Mouse (Mus musculus) layer of hippocampus, postnatal 36 days (tissue): Measurements from ENCODE around the gene Ckap2l. TPM values are rescaled to one million over a fixed set of nuclear protein-coding genes. Genes with fewer than 3 reads are reported as not detected.

Source experiments
- DNase-seq, 2 experiments: peaks; one replicate each; pipeline ENCODE4 v3.0.0; 2022
- total RNA-seq, 2 experiments: library from RNA; stranded (reverse); gene quantifications; 2 replicates each; pipeline ENCODE4 v1.2.3; 2021

Ckap2l gene
- total RNA-seq, 2 experiments from 2014 or later = 0.43 to 0.52 TPM

DNA sequence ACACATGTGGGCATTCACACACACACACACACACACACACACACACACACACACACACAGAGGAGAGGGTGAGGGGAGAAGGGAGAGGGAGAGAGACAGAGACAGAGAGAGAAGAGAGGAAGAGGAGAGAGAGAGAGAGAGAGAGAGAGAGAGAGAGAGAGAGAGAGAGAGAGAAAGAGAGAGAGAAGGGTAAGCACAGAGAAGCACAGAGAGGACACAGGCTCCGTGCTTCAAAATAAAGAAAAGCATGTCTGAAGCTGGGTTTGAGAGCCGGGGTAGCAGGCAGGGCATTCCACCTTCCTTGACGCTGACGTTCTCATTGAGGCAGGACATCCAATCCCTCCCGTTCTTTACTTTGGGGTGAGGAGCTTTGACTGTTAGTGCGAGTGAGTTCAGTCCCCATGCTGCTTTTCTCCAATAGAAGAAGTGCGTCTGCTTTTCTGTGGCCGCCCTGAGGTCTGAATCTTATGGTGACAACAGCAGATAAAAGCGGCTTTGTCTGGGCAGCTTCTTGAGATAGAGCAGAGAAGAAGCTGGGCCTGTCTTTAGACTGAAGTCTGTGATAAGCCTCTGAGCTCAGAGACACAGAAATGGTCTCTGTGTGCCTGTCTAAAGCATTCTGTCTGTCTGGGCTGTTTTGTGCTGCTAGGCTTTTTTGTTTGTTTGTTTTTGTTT lies 63.1 kb downstream of the Ckap2l start:
- DNase-seq = no peak

DNA sequence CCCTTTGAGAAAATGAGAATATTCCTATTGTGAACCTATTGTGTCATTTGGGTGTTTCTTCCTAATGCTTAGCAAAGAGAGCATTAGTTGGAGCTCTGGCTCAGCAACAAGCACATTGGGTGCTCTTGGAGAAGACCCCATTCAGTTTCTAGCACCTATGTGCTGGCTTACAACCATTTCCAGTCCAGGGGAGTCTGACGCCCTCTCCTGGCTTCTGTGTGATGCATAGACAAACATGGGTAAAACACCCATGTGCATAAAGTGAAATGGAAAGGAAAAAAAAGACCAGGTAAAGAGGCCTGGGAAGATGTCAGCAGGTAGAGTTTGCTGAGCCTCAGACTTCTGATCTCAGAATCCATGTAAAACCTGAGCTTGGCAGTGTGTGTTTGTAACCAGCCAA lies 63.8 kb downstream of the Ckap2l start:
- DNase-seq = no peak

DNA sequence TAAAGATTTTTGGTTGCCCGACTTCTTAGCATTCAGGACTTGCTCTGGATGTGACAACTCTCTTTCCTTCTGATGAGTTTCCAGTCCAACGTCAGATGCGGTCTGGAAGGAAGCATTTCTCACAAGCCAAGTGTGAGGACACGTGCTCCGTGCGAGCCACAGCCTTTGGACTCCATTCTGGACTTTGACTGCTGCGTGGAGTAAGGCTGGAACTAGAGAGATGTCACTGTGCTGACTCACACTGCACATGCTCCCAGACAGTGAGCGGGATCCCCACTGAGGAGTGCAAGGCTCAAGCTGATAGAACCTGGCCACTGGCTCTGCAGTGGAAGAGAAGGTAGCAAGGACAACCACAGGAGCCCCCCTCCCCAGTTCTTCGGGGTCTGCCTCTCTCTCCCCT lies 64.5 kb downstream of the Ckap2l start:
- DNase-seq = no peak

DNA sequence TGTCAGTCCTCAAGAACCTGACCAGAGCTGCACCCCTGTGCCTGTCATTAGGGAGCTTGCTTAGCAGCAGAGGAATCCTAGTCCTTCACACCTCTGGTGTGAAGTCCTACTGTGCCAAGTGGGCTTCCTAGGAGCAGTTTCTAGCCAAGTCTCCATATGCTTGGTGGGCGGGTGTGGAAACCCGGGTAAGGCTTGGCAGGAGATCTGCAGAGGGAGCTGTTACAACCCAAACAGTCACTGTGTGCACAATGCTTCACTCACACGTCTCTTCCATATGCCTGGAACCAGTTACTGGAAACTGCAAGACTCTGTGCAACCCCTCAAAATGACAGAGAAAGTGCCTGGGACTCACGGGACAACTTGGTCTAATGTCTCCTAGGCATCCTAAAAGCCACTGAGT lies 65.0 kb downstream of the Ckap2l start:
- peak; percentile 79 to 82 for DNase-seq

DNA sequence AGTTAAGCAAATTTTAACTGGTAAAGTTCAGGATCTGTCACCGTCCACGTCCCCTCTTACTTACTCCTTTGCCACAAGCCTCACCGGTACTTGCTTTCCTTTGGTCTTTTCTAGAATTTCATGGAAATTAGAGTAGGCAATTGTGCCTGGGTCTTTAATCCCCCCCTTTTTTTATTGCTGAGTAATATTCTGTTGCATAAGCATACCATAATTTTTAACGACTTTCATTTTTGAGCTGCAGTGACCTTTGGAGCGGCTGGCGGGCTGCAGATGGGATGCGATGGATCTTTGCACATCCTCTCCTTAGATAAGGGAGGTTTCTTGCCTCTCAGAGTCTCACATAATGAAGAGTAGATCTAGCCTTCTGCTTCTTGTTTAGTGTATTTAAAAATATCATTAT lies 67.7 kb downstream of the Ckap2l start:
- no peak for DNase-seq

DNA sequence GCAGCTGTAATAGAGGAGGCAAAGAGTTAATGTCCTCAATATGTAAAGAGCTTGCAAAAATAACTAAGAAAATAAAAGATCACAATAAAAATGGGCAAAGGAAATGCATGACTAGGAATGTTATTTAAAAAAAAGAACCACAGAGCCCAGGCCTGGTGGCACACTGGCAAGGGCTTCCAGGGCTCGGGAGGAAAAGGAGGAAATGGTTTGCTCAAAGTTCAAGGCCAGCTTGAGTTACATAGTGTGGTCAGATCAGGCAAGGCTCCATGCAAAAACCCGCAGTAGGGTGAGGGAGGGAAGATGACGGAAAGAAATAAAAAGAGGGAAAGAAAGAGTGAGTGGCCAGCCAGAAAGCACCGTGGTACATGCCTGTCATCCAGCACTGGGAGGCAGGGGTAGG lies 68.4 kb downstream of the Ckap2l start:
- DNase-seq = no peak

DNA sequence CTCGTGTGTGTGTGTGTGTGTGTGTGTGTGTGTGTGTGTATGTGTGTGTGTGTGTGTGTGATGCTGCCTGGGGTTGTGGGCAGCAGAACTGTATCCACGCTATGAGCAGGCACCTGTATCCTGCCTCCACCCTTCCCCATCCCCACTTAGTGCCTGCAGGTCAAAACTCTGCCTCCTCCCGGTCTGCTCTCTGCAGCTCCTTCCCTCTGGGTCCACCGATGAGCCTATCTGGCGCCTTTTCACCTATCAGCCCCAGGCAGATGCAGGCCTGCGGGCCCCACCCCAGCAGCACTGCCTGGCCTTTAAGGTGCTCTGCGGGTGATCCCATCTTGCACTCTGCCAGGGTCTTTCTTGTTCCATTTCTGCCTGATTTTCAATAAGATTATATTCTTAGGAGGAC lies 69.3 kb downstream of the Ckap2l start:
- no peak for DNase-seq

DNA sequence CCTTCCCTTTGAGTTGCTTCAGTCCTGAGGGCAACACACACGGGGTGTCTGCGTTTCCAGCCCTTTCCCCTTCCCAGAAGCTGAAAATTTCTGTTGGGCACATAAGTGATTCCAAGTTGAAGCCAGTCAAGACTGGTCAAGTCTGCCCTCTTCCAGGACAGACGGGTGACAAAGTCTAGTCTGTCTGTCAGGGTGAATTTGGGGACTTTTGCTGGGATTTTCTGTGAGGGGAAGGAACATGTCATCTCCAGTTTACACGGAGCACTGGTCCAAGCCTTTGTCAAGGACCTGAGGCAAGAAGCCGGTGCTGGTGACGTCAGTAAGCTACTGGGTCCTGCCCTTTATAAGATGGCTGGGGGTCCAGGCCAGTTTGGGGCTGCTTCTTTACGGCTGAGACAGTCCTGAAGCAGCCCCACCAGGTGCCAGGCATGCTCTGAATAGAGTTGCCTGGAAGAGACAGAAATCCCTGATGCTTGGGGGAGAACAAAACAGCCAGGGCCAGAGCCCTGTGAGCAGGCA lies 69.9 kb downstream of the Ckap2l start:
- no peak for DNase-seq

DNA sequence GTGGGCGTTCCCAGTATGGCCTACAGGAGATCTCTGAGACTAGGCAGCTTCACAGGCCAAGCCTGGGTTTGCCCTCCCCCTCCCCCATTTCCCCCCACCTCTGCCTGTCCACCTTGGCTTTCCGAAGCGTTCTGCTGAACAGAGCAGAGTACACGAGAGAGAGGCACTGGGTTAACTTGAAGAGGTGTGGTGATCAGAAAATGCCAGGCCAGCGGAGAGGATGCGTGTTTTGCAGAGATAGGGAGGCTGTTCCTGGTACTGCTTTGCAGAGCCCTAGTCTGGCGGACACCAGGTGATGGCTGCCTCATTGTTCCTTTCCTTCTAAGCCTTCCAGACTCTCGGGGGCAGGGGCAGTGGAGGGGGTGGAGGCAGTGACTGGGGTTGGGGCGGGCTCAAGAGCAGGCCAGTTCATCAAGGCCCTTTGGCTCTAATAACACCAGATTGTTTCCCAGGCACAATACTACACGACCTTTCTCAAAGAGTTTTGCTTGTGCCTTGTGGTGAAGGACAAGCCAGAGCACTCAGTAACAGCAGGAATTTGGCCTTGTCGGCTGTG lies 70.6 kb downstream of the Ckap2l start:
- no peak for DNase-seq

DNA sequence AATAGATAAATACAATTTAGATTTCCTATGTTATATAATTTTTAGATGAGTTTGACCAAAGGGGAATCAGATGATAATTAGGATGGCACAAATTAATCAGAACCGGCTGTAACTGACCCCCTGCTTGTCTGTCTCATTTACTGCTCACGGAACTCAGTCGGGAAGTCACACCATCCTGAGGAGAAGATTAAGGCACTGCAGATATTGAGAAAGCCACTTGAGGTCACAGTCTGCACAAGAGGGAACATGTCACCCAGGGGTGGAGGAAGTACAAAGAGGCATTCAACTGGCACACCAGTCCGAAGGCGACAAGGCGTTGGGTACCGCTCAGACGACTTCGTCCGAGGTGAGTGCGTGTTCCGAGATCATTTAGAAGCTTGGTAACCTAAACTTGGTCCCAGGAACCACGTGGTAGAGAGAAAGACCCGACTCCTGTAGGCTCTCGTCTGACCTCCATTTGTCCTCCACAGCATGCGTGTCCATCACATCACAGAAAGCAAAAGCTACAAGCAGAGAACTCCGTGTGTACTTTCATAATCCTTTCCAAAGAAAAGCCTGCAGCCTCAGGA lies 71.7 kb downstream of the Ckap2l start:
- no peak for DNase-seq

DNA sequence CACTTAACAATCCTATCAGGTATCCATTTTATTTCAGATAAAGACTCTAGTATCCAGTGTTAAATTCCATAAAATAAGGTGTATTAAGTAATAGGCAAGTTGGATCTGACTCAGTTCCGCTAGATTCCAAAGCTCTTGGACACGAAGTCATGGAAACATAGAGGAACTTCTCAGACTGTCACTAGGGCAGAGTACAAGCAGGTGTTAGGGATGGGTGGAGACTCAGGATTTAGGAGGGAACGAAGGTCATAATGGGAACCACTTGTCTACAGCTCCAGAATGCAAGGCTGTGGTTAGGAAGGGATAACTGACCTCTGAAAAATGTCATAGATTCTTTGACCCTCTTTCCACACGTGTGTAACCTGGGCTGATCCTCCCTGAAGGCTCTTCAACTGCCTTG lies 72.8 kb downstream of the Ckap2l start:
- DNase-seq = no peak

DNA sequence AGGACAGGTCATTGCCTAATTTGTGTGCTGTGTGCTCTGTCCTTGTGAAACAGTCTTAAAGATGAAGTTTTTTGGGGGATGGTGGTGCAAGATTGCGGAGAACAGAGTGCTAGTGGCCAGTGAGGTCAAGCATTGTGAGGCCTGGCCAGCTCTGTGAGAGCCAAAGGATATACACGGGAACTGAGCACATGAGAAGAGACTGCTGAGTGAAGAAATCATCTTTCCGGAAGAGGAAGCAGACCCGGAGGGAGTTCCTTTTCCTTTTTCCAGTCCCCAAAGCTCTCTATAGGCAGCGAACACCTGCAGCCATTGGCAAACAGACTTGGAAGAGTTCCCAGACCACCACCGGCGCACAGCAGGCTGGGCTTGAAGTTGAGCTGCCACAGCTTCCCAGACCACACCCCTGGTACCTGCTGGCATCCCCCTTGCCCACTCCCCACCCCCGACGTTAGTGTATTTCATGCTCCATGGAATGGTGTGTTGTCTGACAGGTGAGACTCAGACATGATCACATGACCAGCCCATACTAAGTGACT lies 75.8 kb downstream of the Ckap2l start:
- DNase-seq = no peak

DNA sequence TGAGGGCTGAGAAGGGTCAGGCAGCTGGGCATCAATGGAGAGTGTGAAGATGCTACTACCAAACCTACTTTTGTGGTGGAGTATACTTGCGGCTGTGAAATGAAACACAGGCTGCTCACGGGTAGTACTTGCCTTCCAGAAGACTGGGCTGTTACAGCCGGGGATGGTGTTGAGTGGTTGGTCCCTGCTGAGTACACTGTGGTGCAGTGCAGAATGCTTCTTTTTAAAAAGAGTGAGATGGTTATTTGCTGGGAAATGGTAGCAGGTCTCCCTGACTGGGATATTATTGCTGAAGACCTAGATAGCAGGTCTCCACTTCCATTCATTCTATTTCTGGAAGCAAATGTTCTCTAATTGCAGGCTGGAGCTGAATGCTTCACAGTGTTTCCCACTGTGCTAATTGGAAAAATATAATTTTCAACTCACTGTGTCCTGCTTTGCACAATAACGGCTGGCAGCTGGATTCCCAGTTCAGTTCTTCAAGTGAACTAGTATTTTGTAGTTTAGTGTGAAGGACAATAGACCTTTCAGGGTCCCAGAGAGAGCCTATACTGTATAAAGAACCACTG lies 78.4 kb downstream of the Ckap2l start:
- no peak for DNase-seq

Other genes starting within 250 kb of the Ckap2l start
- under 1 TPM in 1 of 2 experiments, not detected in 1; 0.07 TPM for gene Vinac1, start 249.0 kb downstream of the Ckap2l start, total RNA-seq
- gene Ttl, start 231.3 kb downstream of the Ckap2l start, total RNA-seq = 10 to 100 TPM; 32.2 to 33.4 TPM
- gene Polr1b, start 196.2 kb downstream of the Ckap2l start, total RNA-seq = 10 to 100 TPM; 16.0 to 18.3 TPM
- 10 to 100 TPM; 10.8 to 12.4 TPM for gene Chchd5, start 167.5 kb downstream of the Ckap2l start, total RNA-seq
- 100 to 1,000 TPM; 115 to 119 TPM for gene Slc20a1, start 98.4 kb downstream of the Ckap2l start, total RNA-seq
- under 1 TPM; 0.40 to 0.63 TPM for gene Il1a, start 12.8 kb upstream of the Ckap2l start, total RNA-seq
- gene Il1b, start 73.9 kb upstream of the Ckap2l start, total RNA-seq = not detected
- gene F830045P16Rik, start 239.4 kb upstream of the Ckap2l start, total RNA-seq = under 1 TPM; 0.20 to 0.35 TPM